In genomic region chr2:150663255-150663654, GRCm38 (mm10) we compare ENCODE assay signal across 11 mouse cellular contexts. TPM values are rescaled to one million over a fixed set of nuclear protein-coding genes. Genes with fewer than 3 reads are reported as not detected.
DNase-seq lines count a peak whose midpoint lies in the region; ATAC-seq lines count a peak whose summit lies in the region.
"Had no signal": no experiment of that assay in that cellular context is flagged by ENCODE, and none has a peak within 500 bp of the region (broad histone marks: within the 10 kb centered on the region; RNA-seq: fewer than 3 reads in every experiment).

No protein-coding gene starts in this region.

- H3K4me2 ChIP-seq in neural tube, embryonic 14.5 days (ENCODE audit: low read depth, low read length): no peak overlapping the region
- H3K4me2 ChIP-seq in hindbrain, embryonic 16.5 days (ENCODE audit: low read length): no peak overlapping the region
- H3K4me2 ChIP-seq in kidney, embryonic 15.5 days: no peak overlapping the region

- no peaks in the 10 kb centered on the region for H3K9me3 ChIP-seq in neural tube, embryonic 14.5 days (ENCODE audit: control insufficient read depth, low read length)
- no peaks in the 10 kb centered on the region for H3K9me3 ChIP-seq in hindbrain, embryonic 16.5 days (ENCODE audit: control insufficient read depth, low read length)
- no peaks in the 10 kb centered on the region for H3K9me3 ChIP-seq in kidney, embryonic 15.5 days (replicated peaks)

- H3K27ac ChIP-seq in neural tube, embryonic 14.5 days (ENCODE audit: low read depth, low read length): 0 out of 2 replicates have a peak overlapping the region, but pooled peaks have one; percentile 16
- peak overlapping the region; percentile 2 for H3K27ac ChIP-seq in hindbrain, embryonic 16.5 days (ENCODE audit: low read depth, low read length)
- no peak overlapping the region for H3K27ac ChIP-seq in kidney, embryonic 15.5 days

- ATAC-seq in neural tube, embryonic 14.5 days (ENCODE audit: low read depth): no peak
- no peak for ATAC-seq in hindbrain, embryonic 16.5 days
- ATAC-seq in kidney, embryonic 15.5 days (replicated peaks; ENCODE audit: low FRiP score): no peak

- no peak overlapping the region for H3K9ac ChIP-seq in neural tube, embryonic 14.5 days (replicated peaks; ENCODE audit: low read depth, low read length)
- no peak overlapping the region for H3K9ac ChIP-seq in hindbrain, embryonic 16.5 days (ENCODE audit: low read depth, low read length)
- no peak overlapping the region for H3K9ac ChIP-seq in kidney, embryonic 15.5 days

- no peak overlapping the region for H3K4me3 ChIP-seq in neural tube, embryonic 14.5 days (ENCODE audit: low read depth, low read length)
- H3K4me3 ChIP-seq in hindbrain, embryonic 16.5 days (ENCODE audit: low read length): no peak overlapping the region
- H3K4me3 ChIP-seq in kidney, embryonic 15.5 days (replicated peaks): no peak overlapping the region

- DNase-seq in frontal cortex, adult 2 months (ENCODE audit: extremely low spot score in 1 of 2, low spot score in 1 of 2): peak; percentile 65 to 75
- DNase-seq in frontal cortex, postnatal 25 days (ENCODE audit: low spot score in 2 of 2): no peak
- DNase-seq in neural tube, embryonic 10.5 days (ENCODE audit: extremely low spot score, low spot score): no peak
- DNase-seq in telencephalon, adult 2 months (ENCODE audit: low read depth, low spot score): peak; percentile 91
- no peak for DNase-seq in cerebellum, adult 8-10 months
- DNase-seq: adrenal gland, postnatal 14 days had no signal

- 71% methylated on average over 9 of the region's 9 CpGs for WGBS in neural tube, embryonic 14.5 days
- WGBS in hindbrain, embryonic 16.5 days: 62% methylated on average over 9 of the region's 9 CpGs
- 67% methylated on average over 9 of the region's 9 CpGs for WGBS in kidney, embryonic 15.5 days

- peaks cover 5% of the 10 kb centered on the region; the same call in 1 of the 2 replicates for H3K4me1 ChIP-seq in neural tube, embryonic 14.5 days (ENCODE audit: control insufficient read depth, insufficient read depth, low read length)
- H3K4me1 ChIP-seq in hindbrain, embryonic 16.5 days (ENCODE audit: control insufficient read depth, insufficient read depth, low read depth, low read length): peaks cover 5% of the 10 kb centered on the region
- H3K4me1 ChIP-seq in kidney, embryonic 15.5 days: peaks cover 14% of the 10 kb centered on the region

- no peaks in the 10 kb centered on the region for H3K36me3 ChIP-seq in neural tube, embryonic 14.5 days (ENCODE audit: control insufficient read depth, insufficient read depth, low read length)
- no peaks in the 10 kb centered on the region for H3K36me3 ChIP-seq in hindbrain, embryonic 16.5 days (ENCODE audit: control insufficient read depth, insufficient read depth, low read length)
- H3K36me3 ChIP-seq in kidney, embryonic 15.5 days: no peaks in the 10 kb centered on the region

- H3K27me3 ChIP-seq in neural tube, embryonic 14.5 days (ENCODE audit: control insufficient read depth, insufficient read depth, low read length): no peaks in the 10 kb centered on the region
- H3K27me3 ChIP-seq in hindbrain, embryonic 16.5 days (replicated peaks; ENCODE audit: control insufficient read depth, insufficient read depth, low read length): no peaks in the 10 kb centered on the region
- peaks cover 14% of the 10 kb centered on the region for H3K27me3 ChIP-seq in kidney, embryonic 15.5 days

RNA-seq across cellular contexts. Expression of gene Acss1, which starts 5.0 kb away (rescaled TPM):
- polyA plus RNA-seq in frontal cortex, adult 2 months (2012; rRNA removed): 25.3 and 25.9 TPM in 2 replicates
- 13.0 and 15.4 TPM in 2 replicates for polyA plus RNA-seq in neural tube, embryonic 14.5 days (2014; fragmentation: Nextera tagmentation; extraction: Ambion mirVana)
- polyA plus RNA-seq in hindbrain, embryonic 16.5 days (2015; fragmentation: Nextera tagmentation; extraction: Ambion mirVana): 22.1 and 24.4 TPM in 2 replicates
- polyA plus RNA-seq in kidney, embryonic 15.5 days (2015; fragmentation: Nextera tagmentation; extraction: Ambion mirVana): 9.5 and 9.9 TPM in 2 replicates
- polyA plus RNA-seq: C2C12 had no signal

RNA-seq across cellular contexts. Expression of gene Vsx1, which starts 25.9 kb away (rescaled TPM):
- polyA plus RNA-seq in frontal cortex, adult 2 months (2012; rRNA removed): 0.15 and 0.16 TPM in 2 replicates
- polyA plus RNA-seq in neural tube, embryonic 14.5 days (2014; fragmentation: Nextera tagmentation; extraction: Ambion mirVana): 0.06 and 0.07 TPM in 2 replicates
- 0.06 and 0.09 TPM in 2 replicates for polyA plus RNA-seq in hindbrain, embryonic 16.5 days (2015; fragmentation: Nextera tagmentation; extraction: Ambion mirVana)
- polyA plus RNA-seq in kidney, embryonic 15.5 days (2015; fragmentation: Nextera tagmentation; extraction: Ambion mirVana): not detected in 2 replicates
- polyA plus RNA-seq: C2C12; small intestine, adult 2 months had no signal

RNA-seq across cellular contexts. Expression of gene Apmap, which starts 54.9 kb away (rescaled TPM):
- polyA plus RNA-seq in frontal cortex, adult 2 months (2012; rRNA removed): 61.2 TPM in 2 replicates
- 48.3 and 48.4 TPM in 2 replicates for polyA plus RNA-seq in neural tube, embryonic 14.5 days (2014; fragmentation: Nextera tagmentation; extraction: Ambion mirVana)
- 43.9 and 44.0 TPM in 2 replicates for polyA plus RNA-seq in hindbrain, embryonic 16.5 days (2015; fragmentation: Nextera tagmentation; extraction: Ambion mirVana)
- polyA plus RNA-seq in kidney, embryonic 15.5 days (2015; fragmentation: Nextera tagmentation; extraction: Ambion mirVana): 46.0 and 47.6 TPM in 2 replicates

Comparison
In these comparisons a context has a peak if more than half of its experiments do, and no peak if none do; other contexts are left out.
1. DNase-seq: peak in frontal cortex, adult 2 months (2 of 2) and telencephalon, adult 2 months (single experiment); none in frontal cortex, postnatal 25 days (0 of 2), neural tube, embryonic 10.5 days (single experiment) and cerebellum, adult 8-10 months (single experiment).